Mouse (Mus musculus) stomach, postnatal 0 days (tissue): ENCODE measurements at regions not wholly inside any gene's neighbourhood (a gene's known extent, or its start where the extent isn't known, plus 50 kb on each side); places are given as distances from the start of the nearest gene placed in this dataset.

Experiments used
- ATAC-seq: fragments of 200-750 bp; cut with Nextera tagmentation; 2 replicates; pipeline ENCODE4 v1.8.0; 2017; ENCODE audit not compliant: low FRiP score, low TSS enrichment
- DNase-seq: peaks from one replicate; pipeline ENCODE4 v3.0.0-alpha.2; 2016; ENCODE audit warnings: low spot score
- H3K27ac ChIP-seq: fragments of 300-500 bp; sonication (generic); replicated peaks from 2 replicates; pipeline ENCODE4 v1.5.1; 2014; ENCODE audit warnings: mild to moderate bottlenecking, control low read depth
- H3K27me3 ChIP-seq: fragments of 300-500 bp; sonication (generic); 2 replicates; pipeline ENCODE4 v1.6.1; 2014; ENCODE audit warnings: low read length; ENCODE audit not compliant: control insufficient read depth, insufficient read depth
- H3K36me3 ChIP-seq: fragments of 300-500 bp; sonication (generic); 2 replicates; pipeline ENCODE4 v1.6.1; 2014; ENCODE audit warnings: low read length, mixed read lengths; ENCODE audit not compliant: control insufficient read depth, insufficient read depth
- H3K4me1 ChIP-seq: fragments of 300-500 bp; sonication (generic); replicated peaks from 2 replicates; pipeline ENCODE4 v1.6.1; 2014; ENCODE audit warnings: antibody characterized with exemption; ENCODE audit not compliant: control insufficient read depth, insufficient read depth
- H3K4me2 ChIP-seq: fragments of 300-500 bp; sonication (generic); replicated peaks from 2 replicates; pipeline ENCODE4 v1.6.1; 2014; ENCODE audit warnings: low read depth, mild to moderate bottlenecking, control low read depth, moderate library complexity
- H3K4me3 ChIP-seq: fragments of 300-500 bp; sonication (generic); 2 replicates; pipeline ENCODE4 v1.5.1; 2014; ENCODE audit warnings: low read depth, low read length, control low read depth
- H3K9ac ChIP-seq: fragments of 300-500 bp; sonication (generic); 2 replicates; pipeline ENCODE4 v1.6.1; 2014; ENCODE audit warnings: mild to moderate bottlenecking, low read length, control low read depth, mixed read lengths
- H3K9me3 ChIP-seq: fragments of 300-500 bp; sonication (generic); 2 replicates; pipeline ENCODE4 v1.6.1; 2016; ENCODE audit warnings: low read length; ENCODE audit not compliant: control insufficient read depth
- CTCF ChIP-seq: IDR thresholded peaks from 2 replicates; pipeline ENCODE4 v1.5.1; 2016; ENCODE audit warnings: antibody characterized with exemption, low read depth, mild to moderate bottlenecking, moderate library complexity
- EP300 ChIP-seq: optimal IDR thresholded peaks from 2 replicates; pipeline ENCODE3; 2016; ENCODE audit warnings: antibody characterized with exemption
- WGBS: fragments of 180-500 bp; shearing (Covaris S2); extraction: QIAGEN DNeasy Blood & Tissue Kit; methylation state at CpG from one replicate; pipeline ENCODE4 v1.1.7; 2014; 5-methylcytosine and 5-hydroxymethylcytosine counted together

DNA sequence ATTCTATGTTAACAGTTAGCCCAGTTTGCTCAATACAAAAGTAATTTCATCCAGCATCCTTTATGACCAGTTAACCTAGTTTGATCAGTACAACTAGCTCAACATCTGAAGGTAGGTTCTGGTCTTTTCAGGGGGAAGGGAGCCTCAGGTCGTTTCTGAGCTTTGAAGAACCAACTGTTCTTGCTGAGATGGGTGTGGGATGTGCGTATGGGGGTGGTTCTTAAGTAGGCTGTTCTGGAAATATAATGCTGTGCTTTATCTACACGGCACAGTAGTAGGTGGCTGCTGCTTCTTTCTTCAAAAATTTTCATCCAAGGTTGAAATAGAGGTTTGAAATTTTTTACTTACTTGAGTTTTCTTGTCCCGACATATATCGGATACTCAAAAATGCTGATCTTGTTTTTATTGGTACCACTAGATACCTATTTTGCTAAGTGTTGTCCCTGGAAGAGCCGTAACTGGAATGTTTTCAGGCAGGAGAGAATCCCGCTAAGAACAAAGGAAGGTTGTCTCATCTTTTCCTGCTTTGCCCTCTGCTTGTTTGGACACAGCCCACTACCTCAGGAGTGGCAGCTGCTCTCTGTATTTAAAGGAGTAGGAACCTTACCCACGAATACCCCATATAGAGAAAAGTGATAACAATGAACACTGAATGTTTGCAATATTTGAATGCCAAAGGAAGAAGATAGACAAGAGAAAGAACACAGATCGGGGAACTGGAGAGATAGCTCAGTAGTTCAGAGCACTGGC lies 275.5 kb downstream of the Cdh10 start:
- Histone ChIP-seq H3K27ac (no peak overlapping the region), H3K4me3 (no peak overlapping the region), H3K9ac (no peak overlapping the region), H3K9me3 (no peaks in the 10 kb centered on the region), H3K27me3 (no peaks in the 10 kb centered on the region), H3K4me2 (no peak overlapping the region), H3K4me1 (no peaks in the 10 kb centered on the region), H3K36me3 (no peaks in the 10 kb centered on the region)
- no peak for TF ChIP-seq CTCF
- 78% methylated on average over 9 of the region's 9 CpGs for WGBS
- DNase-seq: no peak
- no peak for ATAC-seq

DNA sequence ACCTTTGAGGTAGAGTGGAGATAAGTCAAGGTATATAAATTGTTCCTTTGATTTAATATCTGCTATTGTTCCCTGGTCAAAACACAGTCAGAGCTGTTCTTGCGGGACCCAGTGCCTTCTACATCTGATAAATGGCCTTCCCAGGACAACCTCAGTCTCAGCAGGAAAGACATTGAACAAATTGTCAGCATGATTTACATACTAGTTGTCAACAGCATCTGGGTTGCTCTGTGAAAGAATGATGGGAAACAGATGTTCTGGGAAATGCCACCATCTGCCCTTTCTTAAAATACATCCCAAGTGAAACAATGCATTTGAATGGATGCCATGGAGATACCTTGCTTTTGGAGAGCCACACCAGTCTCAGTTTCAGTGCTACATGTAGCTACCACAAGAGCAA lies 296.2 kb downstream of the Cdh10 start:
- Histone ChIP-seq H3K4me1 (no peaks in the 10 kb centered on the region), H3K4me2 (no peak overlapping the region), H3K36me3 (no peaks in the 10 kb centered on the region), H3K27me3 (no peaks in the 10 kb centered on the region), H3K27ac (no peak overlapping the region), H3K9me3 (no peaks in the 10 kb centered on the region), H3K4me3 (no peak overlapping the region), H3K9ac (no peak overlapping the region)
- no peak for ATAC-seq
- 19% methylated on average over 1 of the region's 1 CpGs for WGBS
- no peak for DNase-seq
- no peak for TF ChIP-seq CTCF
- no peak for TF ChIP-seq EP300

DNA sequence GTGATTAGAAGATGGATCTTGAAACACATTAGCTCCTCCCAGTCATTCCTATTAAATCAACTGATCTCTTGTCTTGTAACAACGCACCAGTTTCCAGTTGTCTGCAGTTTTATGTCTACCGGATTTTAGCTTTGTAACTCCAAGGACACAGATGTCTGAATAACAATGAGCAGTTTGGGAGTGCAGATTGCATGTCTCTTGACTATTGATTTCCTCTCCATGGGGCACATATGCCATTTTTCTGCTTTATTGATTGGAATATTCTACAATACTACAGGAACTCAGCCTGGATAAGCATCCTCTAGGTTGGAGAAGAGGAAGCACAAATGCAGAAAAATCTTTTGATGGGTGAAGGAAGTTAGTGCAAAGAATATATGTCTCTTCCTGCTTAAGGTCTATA lies 300.2 kb downstream of the Cdh10 start:
- no peak overlapping the region for H3K4me3 ChIP-seq
- 77% methylated on average over 2 of the region's 2 CpGs for WGBS

DNA sequence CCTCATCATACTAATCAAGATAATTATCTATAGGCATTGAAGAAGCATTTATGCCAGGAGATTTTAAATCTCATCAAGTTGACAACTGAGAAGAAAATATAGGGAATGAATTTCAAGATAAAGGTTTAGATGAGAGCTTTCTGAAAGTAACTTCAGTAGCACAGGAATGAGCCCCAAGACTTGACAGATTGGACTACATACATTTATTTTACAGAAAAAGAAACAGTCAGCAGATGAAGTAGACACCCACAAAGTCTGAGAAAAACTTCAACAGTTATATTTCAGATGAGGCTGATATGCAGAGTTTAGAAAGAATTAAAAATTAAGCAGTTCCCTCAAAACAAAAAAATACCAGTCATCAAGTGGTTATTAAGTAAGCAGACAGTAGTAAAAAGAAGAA lies 308.7 kb downstream of the Cdh10 start:
- Histone ChIP-seq H3K4me2 (no peak overlapping the region), H3K4me1 (no peaks in the 10 kb centered on the region), H3K9ac (no peak overlapping the region), H3K27me3 (no peaks in the 10 kb centered on the region), H3K27ac (no peak overlapping the region), H3K4me3 (no peak overlapping the region), H3K9me3 (no peaks in the 10 kb centered on the region), H3K36me3 (no peaks in the 10 kb centered on the region)
- no peak for ATAC-seq
- DNase-seq: no peak
- no peak for TF ChIP-seq CTCF
- TF ChIP-seq EP300: no peak

More for the DNA sequence above, 300.2 kb downstream of the Cdh10 start:
- TF ChIP-seq CTCF (no peak), EP300 (no peak)
- no peak overlapping the region for H3K27ac ChIP-seq
- no peaks in the 10 kb centered on the region for H3K36me3 ChIP-seq
- no peaks in the 10 kb centered on the region for H3K4me1 ChIP-seq
- ATAC-seq (no peak), DNase-seq (no peak)
- no peaks in the 10 kb centered on the region for H3K27me3 ChIP-seq
- H3K4me2 ChIP-seq: no peak overlapping the region
- no peak overlapping the region for H3K9ac ChIP-seq
- H3K9me3 ChIP-seq: no peaks in the 10 kb centered on the region

DNA sequence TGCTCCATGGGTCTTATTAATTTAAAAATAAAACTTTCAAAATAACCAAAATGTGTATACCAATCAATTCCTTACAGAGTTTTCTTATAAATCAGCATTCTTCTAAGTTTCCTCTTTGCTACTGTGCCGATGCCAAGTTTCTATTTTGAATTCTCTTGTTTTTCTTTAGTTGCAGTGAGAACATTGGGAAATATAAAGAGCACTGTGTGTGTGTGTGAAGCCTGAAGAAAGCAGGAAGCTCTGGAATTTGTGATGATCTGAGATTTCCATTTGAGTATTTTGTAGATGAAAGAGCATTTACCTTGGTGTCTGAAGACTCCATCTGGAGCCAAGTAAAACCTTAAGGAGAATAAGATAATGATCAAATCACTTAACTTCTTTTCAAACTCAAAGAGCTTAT lies 310.6 kb downstream of the Cdh10 start:
- WGBS: 85% methylated on average over 1 of the region's 1 CpGs
- no peak for ATAC-seq

DNA sequence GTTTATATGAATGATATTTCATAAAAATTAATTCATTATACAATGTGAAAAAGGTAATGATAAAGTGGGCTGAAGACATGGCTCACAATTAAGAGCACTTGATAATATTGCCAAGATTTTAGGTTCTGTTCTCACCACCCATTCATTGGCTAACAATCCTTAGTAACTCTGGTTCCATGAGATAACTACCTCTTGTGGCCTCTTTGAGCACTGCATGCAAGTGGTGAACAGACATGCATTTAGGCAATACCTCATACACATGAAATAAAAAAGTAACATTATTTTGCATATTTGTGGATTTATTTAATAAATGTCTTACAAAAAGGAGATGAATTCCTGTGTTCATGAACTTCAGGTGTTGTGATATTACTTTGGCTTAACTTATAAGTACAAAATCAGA lies 334.9 kb downstream of the Cdh10 start:
- DNase-seq (no peak), ATAC-seq (no peak)
- Histone ChIP-seq H3K4me2 (no peak overlapping the region), H3K27ac (no peak overlapping the region), H3K27me3 (no peaks in the 10 kb centered on the region), H3K9me3 (no peaks in the 10 kb centered on the region), H3K4me1 (no peaks in the 10 kb centered on the region), H3K9ac (no peak overlapping the region), H3K36me3 (no peaks in the 10 kb centered on the region), H3K4me3 (no peak overlapping the region)
- TF ChIP-seq EP300 (no peak), CTCF (0 out of 2 replicates have a peak, but pooled peaks have one; percentile 6)

More for the DNA sequence above, 310.6 kb downstream of the Cdh10 start:
- Histone ChIP-seq H3K27me3 (no peaks in the 10 kb centered on the region), H3K9me3 (no peaks in the 10 kb centered on the region), H3K4me3 (no peak overlapping the region), H3K4me2 (no peak overlapping the region), H3K27ac (no peak overlapping the region), H3K36me3 (no peaks in the 10 kb centered on the region), H3K4me1 (no peaks in the 10 kb centered on the region), H3K9ac (no peak overlapping the region)
- TF ChIP-seq CTCF: no peak
- TF ChIP-seq EP300: no peak
- no peak for DNase-seq
